Mouse (Mus musculus) gastrocnemius, adult 2 months (tissue): ENCODE results near the gene Shisa7. TPM values are rescaled to one million over a fixed set of nuclear protein-coding genes. Genes with fewer than 3 reads are reported as not detected.
"Not testable (repeated sequence)": the region's sequence is repeated elsewhere in the genome, so short reads cannot be mapped to it uniquely, and the experiment has no call there.

Experiments used
- DNase-seq: peaks from one replicate; pipeline ENCODE4 v3.0.0; 2022
- H3K27ac ChIP-seq: fragments of 200-600 bp; 2 replicates; pipeline ENCODE4 v1.8.1; 2022; ENCODE audit warnings: mild to moderate bottlenecking
- H3K4me3 ChIP-seq: fragments of 200-600 bp; 2 replicates; pipeline ENCODE4 v1.8.1; 2022; ENCODE audit warnings: mild to moderate bottlenecking, moderate library complexity
- CTCF ChIP-seq: fragments of 200-600 bp; IDR thresholded peaks from 2 replicates; pipeline ENCODE4 v1.8.1; 2022; ENCODE audit warnings: antibody characterized with exemption, mild to moderate bottlenecking, moderate library complexity
- intact Hi-C: fragments of 180-260 bp; cut with DNase I; formaldehyde crosslinking; loops from one replicate; pipeline ENCODE4 v1.15.1; 2025
- total RNA-seq, 2 experiments: library from RNA; stranded (reverse); gene quantifications; 2 replicates each; pipeline ENCODE4 v1.2.3; 2021

The Shisa7 gene
- total RNA-seq, 2 experiments from 2014 or later = not detected

- intact Hi-C loops = loop anchor here (2.0 to 5.0 kb wide), 3 partner anchors 19 to 130 kb away; partner anchors contain the start of genes Rpl28 and Zfp628
- Histone ChIP-seq H3K4me3 (peak overlapping the region; percentile 98), H3K27ac (peak overlapping the region; percentile 100)
- TF ChIP-seq CTCF = no peak
- peak; percentile 62 for DNase-seq
Observed at GRCm38 (mm10) chr7:4811842-4812302, 32.6 kb downstream of the Shisa7 start.

GRCm38 (mm10) chr7:4811131-4811530 is 33.4 kb downstream of the Shisa7 start:
- H3K4me3 ChIP-seq = peak overlapping the region; percentile 98
- not testable (repeated sequence) for DNase-seq
- peak overlapping the region; percentile 100 for H3K27ac ChIP-seq
- intact Hi-C loops = loop anchor here (5.0 kb wide), 2 partner anchors 106 to 131 kb away; partner anchors contain the start of gene Zfp628

GRCm38 (mm10) chr7:4806716-4807115 is 37.8 kb downstream of the Shisa7 start:
- intact Hi-C loops = loop anchor here (2.0 kb wide), 1 partner anchor 250 kb away; no protein-coding TSS in a partner anchor
- DNase-seq = no peak
- peak; percentile 65 for TF ChIP-seq CTCF
- Histone ChIP-seq H3K27ac (no peak overlapping the region), H3K4me3 (no peak overlapping the region)

GRCm38 (mm10) chr7:4802247-4802646 is 42.2 kb downstream of the Shisa7 start:
- TF ChIP-seq CTCF = no peak
- Histone ChIP-seq H3K27ac (no peak overlapping the region), H3K4me3 (no peak overlapping the region)
- DNase-seq = no peak
- intact Hi-C loops = no loop called here

- intact Hi-C loops = loop anchor here (5.0 to 10.0 kb wide), 2 partner anchors 141 to 174 kb away; partner anchors contain the start of gene Ppp6r1
- peak overlapping the region; percentile 38; the same call in 1 of the 2 replicates for H3K27ac ChIP-seq
- H3K4me3 ChIP-seq = no peak overlapping the region
- no peak for DNase-seq
- peak; percentile 76 for TF ChIP-seq CTCF
Observed at GRCm38 (mm10) chr7:4795767-4796433, 48.6 kb downstream of the Shisa7 start.

- 0 out of 2 replicates have a peak overlapping the region, but pooled peaks have one; percentile 5 for H3K4me3 ChIP-seq
- intact Hi-C loops = loop anchor here (5.0 to 10.0 kb wide), 2 partner anchors 140 to 172 kb away; partner anchors contain the start of gene Ppp6r1
- no peak overlapping the region for H3K27ac ChIP-seq
- no peak for TF ChIP-seq CTCF
- no peak for DNase-seq
Observed at GRCm38 (mm10) chr7:4794631-4795168, 49.8 kb downstream of the Shisa7 start.

GRCm38 (mm10) chr7:4793674-4794073 is 50.8 kb downstream of the Shisa7 start:
- TF ChIP-seq CTCF = no peak
- Histone ChIP-seq H3K27ac (peak overlapping the region; percentile 96), H3K4me3 (peak overlapping the region; percentile 97)
- DNase-seq = no peak
- intact Hi-C loops = loop anchor here (2.0 to 10.0 kb wide), 2 partner anchors 19 to 139 kb away; partner anchors contain the start of genes Ppp6r1 and Ube2s

- peak overlapping the region; percentile 97 for H3K4me3 ChIP-seq
- intact Hi-C loops = loop anchor here (2.0 to 10.0 kb wide), 2 partner anchors 20 to 138 kb away; partner anchors contain the start of genes Ppp6r1 and Ube2s
- peak overlapping the region; percentile 96 for H3K27ac ChIP-seq
- not testable (repeated sequence) for DNase-seq
Observed at GRCm38 (mm10) chr7:4793248-4793647, 51.2 kb downstream of the Shisa7 start.

- intact Hi-C loops = loop anchor here (2.0 to 10.0 kb wide), 2 partner anchors 20 to 138 kb away; partner anchors contain the start of genes Ppp6r1 and Ube2s
Observed at GRCm38 (mm10) chr7:4792278-4793212, 52.0 kb downstream of the Shisa7 start, which contains the start of gene Rpl28. Rpl28 (plus strand) TSS chr7:4792874.

GRCm38 (mm10) chr7:4789436-4789935 is 55.0 kb downstream of the Shisa7 start, which contains the start of gene Tmem238:
Tmem238 (minus strand) TSS chr7:4789656.
- intact Hi-C loops = loop anchor here (1.0 kb wide), 1 partner anchor 49 kb away; the partner anchor contains the start of gene Kmt5c
- Histone ChIP-seq H3K4me3 (peak within 1 kb of the TSS; percentile 86), H3K27ac (peak within 1 kb of the TSS; percentile 88)
- no peak for TF ChIP-seq CTCF
- DNase-seq = peak; percentile 89

More at GRCm38 (mm10) chr7:4792278-4793212, 52.0 kb downstream of the Shisa7 start, which contains the start of gene Rpl28:
- H3K27ac ChIP-seq = peak within 1 kb of the TSS; percentile 96
- peak; percentile 96 for DNase-seq
- H3K4me3 ChIP-seq = peak within 1 kb of the TSS; percentile 97
- no peak for TF ChIP-seq CTCF

GRCm38 (mm10) chr7:4788499-4789435 is 55.7 kb downstream of the Shisa7 start:
- peak overlapping the region; percentile 86 for H3K4me3 ChIP-seq
- intact Hi-C loops = loop anchor here (1.0 kb wide), 1 partner anchor 48 kb away; the partner anchor contains the start of gene Kmt5c
- peak; percentile 80 for DNase-seq
- peak overlapping the region; percentile 88 for H3K27ac ChIP-seq
- peak; percentile 55 for TF ChIP-seq CTCF
